Mouse (Mus musculus): ENCODE measurements around the gene Prr11. TPM values are rescaled to one million over a fixed set of nuclear protein-coding genes. Genes with fewer than 3 reads are reported as not detected.
A peak's percentile ranks its signal among the peaks of the same experiment; 100 is the strongest.
"Not testable (repeated sequence)": the region's sequence is repeated elsewhere in the genome, so short reads cannot be mapped to it uniquely, and the experiment has no call there.

The Prr11 gene
- polyA plus RNA-seq, 1 experiment from 2014 or later: 3.8 TPM

DNA sequence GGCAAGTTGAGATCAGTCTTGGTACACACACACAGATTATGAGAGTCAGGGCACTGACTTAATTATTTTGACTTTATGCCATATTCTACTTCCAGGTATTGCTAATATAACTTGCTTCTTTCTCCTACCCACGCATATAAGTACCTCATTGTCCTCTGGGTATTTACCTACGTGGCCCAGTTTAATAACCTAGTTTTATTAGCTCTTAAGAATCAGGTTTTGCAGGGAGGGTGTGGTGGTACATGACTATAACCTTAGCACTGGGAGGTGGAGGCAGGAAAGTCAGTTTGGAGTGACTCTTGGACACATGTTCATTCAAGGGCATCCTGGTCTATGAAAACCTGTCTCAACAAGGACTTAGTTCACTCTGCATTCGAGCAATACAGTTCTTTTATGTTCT, 46.4 kb downstream of the Prr11 start:
- 83% methylated on average over 3 of the region's 3 CpGs for WGBS
- H3K4me1 ChIP-seq (replicated peaks; ENCODE audit: control insufficient read depth, insufficient read depth, low read length): no peaks in the 10 kb centered on the region

GRCm38 (mm10) chr11:87060410-87060809, 48.1 kb downstream of the Prr11 start:
- no peak overlapping the region for H3K9ac ChIP-seq (replicated peaks; ENCODE audit: low read depth, low read length)
- H3K4me2 ChIP-seq (ENCODE audit: low read length): no peak overlapping the region
- H3K4me1 ChIP-seq (replicated peaks; ENCODE audit: control insufficient read depth, insufficient read depth, low read length): no peaks in the 10 kb centered on the region
- no peak overlapping the region for H3K27ac ChIP-seq (ENCODE audit: low read length)
- peaks cover 42% of the 10 kb centered on the region for H3K36me3 ChIP-seq (ENCODE audit: control insufficient read depth, insufficient read depth)
- ATAC-seq: no peak
- 98% methylated on average over 2 of the region's 2 CpGs for WGBS
- H3K4me3 ChIP-seq (replicated peaks; ENCODE audit: low read length): no peak overlapping the region
- no peaks in the 10 kb centered on the region for H3K9me3 ChIP-seq (ENCODE audit: control insufficient read depth, low read length)
- H3K27me3 ChIP-seq (replicated peaks; ENCODE audit: control insufficient read depth, insufficient read depth, low read length): no peaks in the 10 kb centered on the region

More for the DNA sequence above, 46.4 kb downstream of the Prr11 start:
- ATAC-seq: no peak
- no peak overlapping the region for H3K4me3 ChIP-seq (replicated peaks; ENCODE audit: low read length)
- H3K9ac ChIP-seq (replicated peaks; ENCODE audit: low read depth, low read length): no peak overlapping the region
- no peak overlapping the region for H3K4me2 ChIP-seq (ENCODE audit: low read length)
- no peak overlapping the region for H3K27ac ChIP-seq (ENCODE audit: low read length)
- H3K36me3 ChIP-seq (ENCODE audit: control insufficient read depth, insufficient read depth): peaks cover 32% of the 10 kb centered on the region
- no peaks in the 10 kb centered on the region for H3K9me3 ChIP-seq (ENCODE audit: control insufficient read depth, low read length)
- no peaks in the 10 kb centered on the region for H3K27me3 ChIP-seq (replicated peaks; ENCODE audit: control insufficient read depth, insufficient read depth, low read length)

GRCm38 (mm10) chr11:87056286-87056685, 52.2 kb downstream of the Prr11 start:
- Histone ChIP-seq H3K27me3 (replicated peaks; ENCODE audit: control insufficient read depth, insufficient read depth, low read length) (no peaks in the 10 kb centered on the region), H3K4me1 (replicated peaks; ENCODE audit: control insufficient read depth, insufficient read depth, low read length) (no peaks in the 10 kb centered on the region), H3K4me3 (replicated peaks; ENCODE audit: low read length) (no peak overlapping the region), H3K9me3 (ENCODE audit: control insufficient read depth, low read length) (no peaks in the 10 kb centered on the region), H3K27ac (ENCODE audit: low read length) (no peak overlapping the region), H3K9ac (replicated peaks; ENCODE audit: low read depth, low read length) (no peak overlapping the region), H3K36me3 (ENCODE audit: control insufficient read depth, insufficient read depth) (peaks cover 53% of the 10 kb centered on the region), H3K4me2 (ENCODE audit: low read length) (no peak overlapping the region)
- WGBS: 95% methylated on average over 6 of the region's 6 CpGs
- no peak for ATAC-seq

DNA sequence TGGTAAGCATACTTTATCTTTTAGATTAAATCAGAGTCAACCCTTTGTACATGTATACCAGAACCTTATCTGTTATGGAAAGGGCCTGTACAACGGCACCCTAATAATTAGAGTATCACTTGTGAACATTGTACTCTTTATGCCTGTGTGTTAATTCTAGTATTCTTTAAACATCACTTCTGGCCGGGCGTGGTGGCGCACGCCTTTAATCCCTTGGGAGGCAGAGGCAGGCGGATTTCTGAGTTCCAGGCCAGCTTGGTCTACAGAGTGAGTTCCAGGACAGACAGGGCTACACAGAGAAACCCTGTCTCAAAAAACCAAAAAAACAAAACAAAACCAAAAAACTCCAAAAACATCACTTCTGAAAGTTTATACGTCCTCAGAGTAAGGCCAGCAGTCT, 59.6 kb downstream of the Prr11 start:
- WGBS: 95% methylated on average over 7 of the region's 7 CpGs
- H3K4me2 ChIP-seq (ENCODE audit: low read length); H3K27ac ChIP-seq (ENCODE audit: low read length); H3K9ac ChIP-seq (replicated peaks; ENCODE audit: low read depth, low read length); H3K27me3 ChIP-seq (replicated peaks; ENCODE audit: control insufficient read depth, insufficient read depth, low read length); H3K9me3 ChIP-seq (ENCODE audit: control insufficient read depth, low read length); ATAC-seq; H3K4me3 ChIP-seq (replicated peaks; ENCODE audit: low read length); H3K4me1 ChIP-seq (replicated peaks; ENCODE audit: control insufficient read depth, insufficient read depth, low read length): not testable (repeated sequence)
- peaks cover 52% of the 10 kb centered on the region for H3K36me3 ChIP-seq (ENCODE audit: control insufficient read depth, insufficient read depth)

GRCm38 (mm10) chr11:87046968-87047367, 61.5 kb downstream of the Prr11 start:
- Histone ChIP-seq H3K27ac (ENCODE audit: low read length) (no peak overlapping the region), H3K27me3 (replicated peaks; ENCODE audit: control insufficient read depth, insufficient read depth, low read length) (no peaks in the 10 kb centered on the region), H3K4me2 (ENCODE audit: low read length) (no peak overlapping the region), H3K4me3 (replicated peaks; ENCODE audit: low read length) (no peak overlapping the region), H3K9me3 (ENCODE audit: control insufficient read depth, low read length) (no peaks in the 10 kb centered on the region), H3K9ac (replicated peaks; ENCODE audit: low read depth, low read length) (no peak overlapping the region), H3K4me1 (replicated peaks; ENCODE audit: control insufficient read depth, insufficient read depth, low read length) (no peaks in the 10 kb centered on the region), H3K36me3 (ENCODE audit: control insufficient read depth, insufficient read depth) (peaks cover 51% of the 10 kb centered on the region)
- no peak for ATAC-seq
- WGBS: 92% methylated on average over 5 of the region's 5 CpGs

DNA sequence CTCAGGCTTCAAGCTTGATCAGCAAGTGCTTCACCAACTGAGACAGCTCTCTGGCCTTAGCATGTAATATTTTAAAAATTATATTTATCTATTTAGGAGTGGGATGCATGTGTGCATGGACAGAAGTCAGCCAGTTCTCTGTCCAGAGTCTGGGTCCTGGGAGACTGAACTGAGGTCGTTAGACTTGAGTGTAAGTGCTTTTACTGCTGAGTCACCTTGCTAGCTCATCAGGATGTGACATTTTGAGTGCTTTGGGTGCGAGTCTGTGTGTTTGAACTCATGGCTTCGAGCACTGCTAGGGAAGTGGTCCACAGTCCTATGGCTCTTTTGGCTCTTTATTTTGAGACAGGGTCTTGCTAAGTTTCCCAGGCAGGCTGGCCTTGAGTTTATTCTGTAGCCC, 65.5 kb downstream of the Prr11 start:
- Histone ChIP-seq H3K27me3 (replicated peaks; ENCODE audit: control insufficient read depth, insufficient read depth, low read length) (no peaks in the 10 kb centered on the region), H3K9me3 (ENCODE audit: control insufficient read depth, low read length) (no peaks in the 10 kb centered on the region), H3K27ac (ENCODE audit: low read length) (no peak overlapping the region), H3K36me3 (ENCODE audit: control insufficient read depth, insufficient read depth) (peaks cover 46% of the 10 kb centered on the region), H3K4me3 (replicated peaks; ENCODE audit: low read length) (no peak overlapping the region), H3K4me1 (replicated peaks; ENCODE audit: control insufficient read depth, insufficient read depth, low read length) (no peaks in the 10 kb centered on the region), H3K9ac (replicated peaks; ENCODE audit: low read depth, low read length) (no peak overlapping the region), H3K4me2 (ENCODE audit: low read length) (no peak overlapping the region)
- WGBS: 84% methylated on average over 3 of the region's 3 CpGs
- ATAC-seq: no peak

DNA sequence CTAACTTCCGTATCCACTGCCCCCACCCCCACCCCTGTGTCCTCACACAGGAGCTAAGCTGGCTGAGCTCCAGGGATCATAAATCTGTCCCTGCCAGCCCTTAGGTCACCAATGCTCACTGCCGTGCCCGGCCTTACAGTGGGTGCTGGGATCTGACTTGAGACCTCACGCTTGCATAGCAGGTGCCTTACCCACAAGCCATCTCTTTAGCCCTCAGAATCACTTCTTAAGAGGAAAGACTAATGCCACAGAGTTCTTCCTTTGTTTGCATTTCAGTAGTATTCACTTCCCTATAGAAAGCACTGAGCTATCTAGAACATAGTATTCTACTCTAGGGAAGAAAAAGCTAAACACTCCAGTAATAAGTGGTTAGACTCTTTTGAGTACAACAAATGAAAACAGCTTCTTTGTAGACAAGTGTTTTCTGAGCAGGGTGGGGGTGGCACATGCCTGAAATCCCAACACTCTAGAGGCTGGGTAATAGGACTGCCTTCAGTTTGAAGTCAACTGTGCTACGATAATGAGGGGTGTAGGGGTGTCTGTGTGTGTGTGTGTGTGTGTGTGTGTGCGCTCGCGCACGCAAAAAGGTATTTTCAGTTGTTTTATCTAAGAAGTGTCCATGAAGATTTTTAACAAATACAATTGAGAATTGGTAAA, 69.1 kb downstream of the Prr11 start:
- 88% methylated on average over 9 of the region's 9 CpGs for WGBS
- no peak overlapping the region for H3K27ac ChIP-seq (ENCODE audit: low read length)
- peaks cover 58% of the 10 kb centered on the region for H3K36me3 ChIP-seq (ENCODE audit: control insufficient read depth, insufficient read depth)
- no peak for ATAC-seq
- H3K9ac ChIP-seq (replicated peaks; ENCODE audit: low read depth, low read length): no peak overlapping the region
- no peak overlapping the region for H3K4me3 ChIP-seq (replicated peaks; ENCODE audit: low read length)
- H3K4me2 ChIP-seq (ENCODE audit: low read length): no peak overlapping the region
- no peaks in the 10 kb centered on the region for H3K9me3 ChIP-seq (ENCODE audit: control insufficient read depth, low read length)
- H3K27me3 ChIP-seq (replicated peaks; ENCODE audit: control insufficient read depth, insufficient read depth, low read length): no peaks in the 10 kb centered on the region
- no peaks in the 10 kb centered on the region for H3K4me1 ChIP-seq (replicated peaks; ENCODE audit: control insufficient read depth, insufficient read depth, low read length)

MicroRNAs within 50 kb of the gene (microRNA counts, 519-probe panel; counts per million panel counts)
- microRNA mmu-miR-301a: 4,242 counts per million, percentile 95 among the panel's probes with 10 or more counts

Small RNA genes lying within 50 kb of the gene (microRNA-seq; reads per million reads assigned to microRNA genes)
- gene Mir301: 2,569 reads per million, percentile 85 among the genes with 10 or more reads in this experiment

Other genes with a start within 250 kb of the Prr11 start
- gene Ypel2, start 115.0 kb downstream of the Prr11 start, polyA plus RNA-seq (2015; fragmentation: Nextera tagmentation; extraction: Ambion mirVana): 7.1 and 8.1 TPM in 2 replicates
- gene Gdpd1, start 34.6 kb downstream of the Prr11 start, polyA plus RNA-seq (2015; fragmentation: Nextera tagmentation; extraction: Ambion mirVana): 195 and 209 TPM in 2 replicates
- 23.9 and 27.3 TPM in 2 replicates for gene Smg8, start 21.9 kb downstream of the Prr11 start, polyA plus RNA-seq (2015; fragmentation: Nextera tagmentation; extraction: Ambion mirVana)
- 73.0 and 78.6 TPM in 2 replicates for gene Ska2, start 526 bp upstream of the Prr11 start, polyA plus RNA-seq (2015; fragmentation: Nextera tagmentation; extraction: Ambion mirVana)
- gene Trim37, start 18.4 kb upstream of the Prr11 start, polyA plus RNA-seq (2015; fragmentation: Nextera tagmentation; extraction: Ambion mirVana): 95.9 and 101 TPM in 2 replicates

Measured in forebrain, embryonic 16.5 days (tissue).